Mouse (Mus musculus) mouse embryonic stem cell (cell line): ENCODE results near the gene 2610318N02Rik.

Source experiments
- in situ Hi-C, 2 experiments: fragments of 300-500 bp; cut with MboI; formaldehyde crosslinking; loops; 1 replicate in 1 of 2; 3 replicates in 1 of 2; pipeline ENCODE4 v1.14.3; 2019 to 2020; ENCODE audit warnings: low sequenced_read_pairs in 2 of 2, low pct_unique_long_range_greater_than_20kb in 1 of 2, mixed read lengths in 1 of 2; ENCODE audit not compliant: unreplicated experiment in 1 of 2

Gene 2610318N02Rik

GRCm38 (mm10) chr16:17121569-17121968 is 3.4 kb downstream of the 2610318N02Rik start:
- in situ Hi-C loops, result no loop called here

GRCm38 (mm10) chr16:17117309-17117799 is 7.6 kb downstream of the 2610318N02Rik start:
- in situ Hi-C loops, result no loop called here

GRCm38 (mm10) chr16:17110771-17111743 is 13.9 kb downstream of the 2610318N02Rik start, which contains the start of gene Ppil2:
Gene Ppil2 (minus strand): TSS chr16:17111257.
- in situ Hi-C loops, result no loop called here

GRCm38 (mm10) chr16:17104600-17104999 is 20.4 kb downstream of the 2610318N02Rik start:
- in situ Hi-C loops, result no loop called here

DNA sequence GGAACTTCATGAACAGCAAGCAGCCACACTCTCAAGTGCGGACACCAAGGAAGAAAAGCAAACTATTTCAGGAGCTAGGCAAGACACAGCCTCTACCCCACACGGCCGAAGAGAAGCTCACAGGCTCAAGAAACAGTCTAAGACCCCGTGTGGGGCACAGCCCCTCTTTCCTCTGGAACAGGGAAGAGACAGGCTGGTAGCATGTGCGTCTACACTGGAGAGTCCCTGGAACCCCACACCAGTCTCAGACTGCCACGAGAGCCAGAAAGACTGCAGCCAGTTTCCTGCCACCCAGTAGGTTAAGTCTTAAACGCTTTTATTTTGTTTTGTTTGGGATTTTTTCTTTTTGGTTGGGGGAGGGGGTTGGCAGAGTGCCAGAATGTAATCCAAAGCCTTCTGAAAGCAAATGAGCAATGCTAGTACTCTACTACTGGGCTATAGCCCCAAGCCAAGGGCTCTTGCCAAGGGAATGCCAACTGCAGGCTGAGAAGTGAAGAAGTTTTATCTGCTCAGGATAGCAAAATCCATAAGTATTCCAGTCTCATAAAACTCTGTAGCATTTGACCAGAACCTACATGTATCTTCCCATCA is 22.2 kb downstream of the 2610318N02Rik start:
- in situ Hi-C loops, result no loop called here

DNA sequence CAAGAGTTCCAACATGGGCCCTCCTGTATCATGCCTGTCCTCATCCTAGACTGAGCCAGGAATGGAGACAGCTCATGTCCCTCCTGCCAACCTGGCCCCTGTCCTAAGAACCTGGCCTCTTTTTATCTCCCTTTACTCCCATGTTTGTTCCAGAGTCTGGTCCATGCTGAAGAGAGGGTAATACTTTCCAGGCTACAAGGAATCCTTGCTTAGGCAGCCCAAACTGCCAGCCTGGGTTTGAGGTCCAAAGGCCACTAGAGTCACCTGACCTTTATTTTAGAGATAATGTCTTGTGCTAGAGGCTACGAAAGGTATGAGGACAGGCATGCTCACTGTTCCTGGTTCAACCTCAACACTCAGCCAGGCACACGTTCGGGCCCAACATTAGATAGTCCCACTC is 28.0 kb downstream of the 2610318N02Rik start:
- in situ Hi-C loops, result no loop called here

DNA sequence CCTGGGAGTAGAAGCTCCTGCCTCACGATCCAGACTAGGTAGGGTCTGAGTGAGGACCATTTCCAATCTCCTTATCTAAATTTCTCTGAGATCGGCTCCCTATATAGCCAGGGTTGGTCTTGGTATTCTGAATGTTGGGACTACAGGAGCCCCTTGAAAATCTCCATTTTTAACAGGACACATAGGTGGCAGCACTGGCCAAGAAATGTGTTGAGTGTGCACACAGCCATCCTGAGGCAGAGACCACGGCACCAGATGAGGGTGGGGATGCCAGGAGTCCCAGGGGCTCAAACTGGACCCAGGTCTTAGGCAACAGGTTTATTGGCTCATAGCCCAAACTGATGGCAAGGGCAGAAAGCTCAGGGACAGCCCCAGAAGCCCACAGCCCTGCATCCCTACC is 36.6 kb downstream of the 2610318N02Rik start:
- in situ Hi-C loops, result no loop called here

DNA sequence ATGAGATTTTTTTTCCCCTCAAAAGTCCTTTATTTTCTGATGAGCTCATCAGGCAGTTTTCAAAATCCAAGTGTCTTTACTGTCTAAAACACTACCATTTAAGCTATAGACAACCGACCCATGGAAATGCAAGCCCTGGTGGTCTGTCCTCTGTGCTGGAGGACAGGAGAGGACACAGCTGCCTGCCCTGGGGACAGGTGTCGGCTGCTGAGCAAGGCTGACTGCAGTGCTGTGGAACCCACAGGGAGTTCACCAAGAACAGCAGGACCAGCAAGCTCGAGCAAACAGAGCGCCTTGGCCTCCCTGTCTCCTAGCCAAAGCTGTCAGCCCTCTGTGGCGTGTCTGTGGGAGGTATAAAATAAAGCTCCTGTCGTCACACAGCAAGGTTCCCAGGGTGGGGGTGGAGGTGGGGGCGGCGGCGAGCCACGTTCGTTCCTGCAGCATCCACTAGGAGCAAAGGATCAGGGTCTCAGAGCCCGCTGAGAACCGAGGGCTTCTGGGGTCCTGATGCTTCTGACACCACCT is 38.2 kb downstream of the 2610318N02Rik start:
- in situ Hi-C loops, result no loop called here

DNA sequence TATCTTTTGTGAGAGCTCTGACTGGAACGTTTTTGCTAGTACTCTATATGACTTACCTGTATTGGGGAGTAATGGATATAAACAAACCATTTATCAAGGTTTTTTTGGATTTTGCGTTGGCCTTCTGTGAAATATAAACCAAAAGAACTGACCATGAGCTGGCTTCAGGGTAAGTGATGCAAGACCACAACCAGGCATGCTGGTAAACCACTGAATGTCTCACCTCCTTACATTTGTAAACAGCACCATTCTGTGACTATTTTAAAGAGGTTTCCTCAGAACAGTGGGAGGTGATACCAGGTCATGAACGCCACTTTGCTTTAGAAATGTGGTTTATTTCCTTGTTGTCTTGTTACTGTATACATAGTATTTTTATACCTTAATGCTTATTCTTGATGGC is 38.7 kb downstream of the 2610318N02Rik start:
- in situ Hi-C loops, result no loop called here

GRCm38 (mm10) chr16:17085636-17086035 is 39.3 kb downstream of the 2610318N02Rik start:
- in situ Hi-C loops, result no loop called here

DNA sequence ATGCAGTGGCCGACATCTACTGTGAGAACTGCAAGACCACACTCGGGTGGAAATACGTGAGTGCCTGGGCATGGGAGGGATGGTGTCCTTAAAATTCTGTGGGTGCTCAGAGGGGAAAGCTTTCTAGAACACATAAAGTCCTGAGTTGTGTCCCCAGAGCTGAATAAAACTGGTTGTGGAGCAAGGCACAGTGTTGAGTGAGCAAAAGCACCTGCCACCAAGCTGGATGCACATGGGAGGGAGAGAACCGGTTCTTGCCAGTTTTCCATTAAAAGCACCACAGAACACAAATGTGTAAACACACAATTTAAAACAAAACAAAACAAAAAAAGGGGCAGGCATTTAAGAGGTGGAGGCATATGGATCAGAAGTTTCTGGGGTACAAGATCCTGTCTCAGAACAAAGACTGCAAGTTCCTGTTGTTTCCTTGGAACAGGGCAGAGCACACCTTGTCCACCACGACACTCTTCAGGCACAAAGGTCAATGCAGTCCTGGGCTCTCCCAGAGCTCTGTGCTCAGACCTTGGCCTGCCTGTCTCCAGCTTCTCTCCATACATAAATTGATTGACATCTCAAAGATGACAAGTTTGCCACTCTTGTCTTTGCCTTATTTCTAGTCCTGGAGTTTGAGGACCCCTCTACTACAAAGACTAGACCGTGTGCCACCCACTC is 42.7 kb downstream of the 2610318N02Rik start:
- in situ Hi-C loops, result loop anchor here in 1 of 2 experiments (5.0 kb wide), 1 partner anchor 200 kb away; no protein-coding TSS in a partner anchor

DNA sequence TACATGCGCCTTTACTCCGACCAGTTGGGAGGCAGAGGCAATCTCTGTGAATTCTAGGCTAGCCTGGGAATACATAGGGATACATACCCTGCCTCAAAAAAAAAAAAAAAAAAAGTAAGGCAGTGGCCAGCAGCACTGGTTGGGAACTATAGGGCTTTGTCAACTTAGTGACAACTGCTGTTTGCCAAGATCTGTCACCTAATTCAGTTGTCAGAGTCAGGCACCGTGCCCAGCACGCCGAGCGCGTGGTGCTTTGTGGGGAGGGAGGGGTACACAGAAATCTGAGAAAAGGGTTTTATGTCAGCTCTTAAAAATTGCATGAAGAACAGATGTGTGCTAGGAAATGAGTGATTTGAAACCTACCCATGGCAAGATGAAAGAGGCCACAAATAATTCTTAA is 46.9 kb downstream of the 2610318N02Rik start:
- in situ Hi-C loops, result no loop called here

- in situ Hi-C loops, result no loop called here
Measured at GRCm38 (mm10) chr16:17076869-17077268, 48.1 kb downstream of the 2610318N02Rik start.

DNA sequence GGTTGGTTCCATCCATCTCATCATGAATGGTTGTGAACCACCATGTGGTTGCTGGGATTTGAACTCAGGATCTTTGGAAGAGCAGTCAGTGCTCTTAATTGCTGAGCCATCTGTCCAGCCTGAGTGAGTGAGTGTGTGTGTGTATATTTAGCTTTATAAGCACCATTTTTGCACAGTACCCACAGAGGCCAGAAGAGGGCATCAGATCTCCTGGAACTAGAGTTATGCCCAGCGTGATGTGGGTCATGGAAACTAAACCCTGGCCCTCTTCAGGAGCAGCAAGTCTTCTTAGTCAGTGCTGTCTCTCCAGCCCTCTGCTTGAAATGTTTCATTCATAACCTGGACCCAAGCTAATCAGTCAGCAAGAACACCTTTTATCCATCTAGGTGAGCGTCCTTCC is 48.7 kb downstream of the 2610318N02Rik start:
- in situ Hi-C loops, result no loop called here

DNA sequence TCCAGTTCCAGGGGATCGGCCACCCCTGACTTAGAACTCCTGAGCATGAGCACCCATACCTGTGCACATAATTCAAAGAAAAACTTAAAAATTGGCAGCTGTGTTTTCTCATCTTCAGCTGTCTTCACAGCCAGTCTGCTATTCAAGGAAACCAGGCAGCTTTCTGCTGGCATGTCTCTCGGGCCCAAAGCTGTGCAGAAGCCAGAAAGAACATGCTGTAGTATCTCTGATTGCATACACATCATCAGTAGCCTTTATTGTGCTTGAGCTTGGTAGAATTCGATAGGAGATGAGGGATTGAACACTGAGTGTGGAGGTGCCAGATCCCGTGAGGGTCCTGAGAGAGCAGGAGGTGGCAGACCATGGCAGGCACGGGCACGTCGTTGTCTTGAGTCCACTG is 52.0 kb downstream of the 2610318N02Rik start:
- in situ Hi-C loops, result no loop called here

GRCm38 (mm10) chr16:17070716-17071115 is 54.3 kb downstream of the 2610318N02Rik start:
- in situ Hi-C loops, result no loop called here

GRCm38 (mm10) chr16:17069511-17070443 is 55.2 kb downstream of the 2610318N02Rik start, which contains the start of gene Ypel1:
Gene Ypel1 (plus strand): TSS chr16:17069696.
- in situ Hi-C loops, result no loop called here

- in situ Hi-C loops, result no loop called here
Measured at GRCm38 (mm10) chr16:17067552-17067951, 57.4 kb downstream of the 2610318N02Rik start.
